Mouse (Mus musculus) lung, embryonic 14.5 days (tissue): ENCODE results near the gene Gpbp1l1. TPM values are rescaled to one million over a fixed set of nuclear protein-coding genes. Genes with fewer than 3 reads are reported as not detected.

Source experiments
- ATAC-seq: fragments of 200-750 bp; cut with Nextera tagmentation; 2 replicates; pipeline ENCODE4 v1.8.0; 2017; ENCODE audit warnings: mild to moderate bottlenecking, moderate TSS enrichment, moderate library complexity; ENCODE audit not compliant: insufficient read depth
- DNase-seq: peaks from one replicate; pipeline ENCODE4 v3.0.0-alpha.2; 2015
- H3K27ac ChIP-seq: fragments of 300-500 bp; sonication (generic); 2 replicates; pipeline ENCODE4 v1.5.1; 2014; ENCODE audit warnings: low read depth, mild to moderate bottlenecking, moderate library complexity
- H3K27me3 ChIP-seq: fragments of 300-500 bp; sonication (generic); 2 replicates; pipeline ENCODE4 v1.6.1; 2014; ENCODE audit warnings: low read length, control low read depth; ENCODE audit not compliant: insufficient read depth
- H3K36me3 ChIP-seq: fragments of 300-500 bp; sonication (generic); 2 replicates; pipeline ENCODE4 v1.6.1; 2014; ENCODE audit warnings: control low read depth; ENCODE audit not compliant: insufficient read depth
- H3K4me1 ChIP-seq: fragments of 300-500 bp; sonication (generic); 2 replicates; pipeline ENCODE4 v1.6.1; 2014; ENCODE audit warnings: antibody characterized with exemption, control low read depth; ENCODE audit not compliant: insufficient read depth
- H3K4me2 ChIP-seq: fragments of 300-500 bp; sonication (generic); 2 replicates; pipeline ENCODE4 v1.6.1; 2014; ENCODE audit warnings: mild to moderate bottlenecking
- H3K4me3 ChIP-seq: fragments of 300-500 bp; sonication (generic); 2 replicates; pipeline ENCODE4 v1.5.1; 2014; ENCODE audit warnings: low read depth, low read length
- H3K9ac ChIP-seq: fragments of 300-500 bp; sonication (generic); 2 replicates; pipeline ENCODE4 v1.6.1; 2014
- H3K9me3 ChIP-seq: fragments of 300-500 bp; sonication (generic); 2 replicates; pipeline ENCODE4 v1.6.1; 2016; ENCODE audit warnings: low read depth, low read length, control low read depth
- CTCF ChIP-seq: IDR thresholded peaks from 2 replicates; pipeline ENCODE4 v1.5.1; 2016; ENCODE audit warnings: antibody characterized with exemption, low read depth
- WGBS: fragments of 180-500 bp; shearing (Covaris S2); extraction: QIAGEN DNeasy Blood & Tissue Kit; methylation state at CpG from one replicate; pipeline ENCODE4 v1.1.7; 2014; 5-methylcytosine and 5-hydroxymethylcytosine counted together
- polyA plus RNA-seq: library from polyadenylated mRNA; unstranded; fragments of >200 nt; fragmentation: Nextera tagmentation; extraction: Ambion mirVana; gene quantifications from 2 replicates; pipeline ENCODE4 v1.2.1, GENCODE M21; 2014

Gene Gpbp1l1
- polyA plus RNA-seq, 1 experiment from 2014 or later: 39.5 TPM

GRCm38 (mm10) chr4:116615237-116615636, 57.8 kb downstream of the Gpbp1l1 start:
- no peak overlapping the region for H3K4me2 ChIP-seq
- no peak for TF ChIP-seq CTCF
- H3K27me3 ChIP-seq: no peaks in the 10 kb centered on the region
- ATAC-seq (no peak), DNase-seq (no peak)
- no peaks in the 10 kb centered on the region for H3K9me3 ChIP-seq
- no peaks in the 10 kb centered on the region for H3K4me1 ChIP-seq
- H3K9ac ChIP-seq: no peak overlapping the region
- no peak overlapping the region for H3K27ac ChIP-seq
- no peak overlapping the region for H3K4me3 ChIP-seq
- peaks cover 79% of the 10 kb centered on the region for H3K36me3 ChIP-seq
- WGBS: 97% methylated on average over 2 of the region's 2 CpGs

- no peaks in the 10 kb centered on the region for H3K27me3 ChIP-seq
- no peak overlapping the region for H3K4me2 ChIP-seq
- H3K27ac ChIP-seq: no peak overlapping the region
- peaks cover 31% of the 10 kb centered on the region for H3K36me3 ChIP-seq
- ATAC-seq (no peak), DNase-seq (no peak)
- 90% methylated on average over 4 of the region's 4 CpGs for WGBS
- 0 out of 2 replicates have a peak, but pooled peaks cover 5% of the 10 kb centered on the region for H3K4me1 ChIP-seq
- no peak overlapping the region for H3K4me3 ChIP-seq
- H3K9me3 ChIP-seq: no peaks in the 10 kb centered on the region
- no peak overlapping the region for H3K9ac ChIP-seq
- TF ChIP-seq CTCF: no peak
Measured at GRCm38 (mm10) chr4:116624831-116625230, 67.4 kb downstream of the Gpbp1l1 start.

- no peaks in the 10 kb centered on the region for H3K27me3 ChIP-seq
- no peaks in the 10 kb centered on the region for H3K9me3 ChIP-seq
- H3K4me1 ChIP-seq: 0 out of 2 replicates have a peak, but pooled peaks cover 5% of the 10 kb centered on the region
- peaks cover 13% of the 10 kb centered on the region; the same call in 1 of the 2 replicates for H3K36me3 ChIP-seq
- DNase-seq: peak; percentile 97
- under 1% methylated on average over 52 of the region's 53 CpGs for WGBS
- H3K9ac ChIP-seq: peak overlapping the region; percentile 88
- H3K4me2 ChIP-seq: peak overlapping the region; percentile 66
- peak overlapping the region; percentile 97 for H3K27ac ChIP-seq
- no peak for TF ChIP-seq CTCF
- H3K4me3 ChIP-seq: peak overlapping the region; percentile 99
- ATAC-seq: peak; percentile 71
Measured at GRCm38 (mm10) chr4:116626658-116627358, 69.3 kb downstream of the Gpbp1l1 start.

- H3K4me3 ChIP-seq: peak overlapping the region; percentile 99
- WGBS: under 1% methylated on average over 13 of the region's 13 CpGs
- H3K9ac ChIP-seq: peak overlapping the region; percentile 88
- ATAC-seq: peak; percentile 95
- no peaks in the 10 kb centered on the region for H3K27me3 ChIP-seq
- H3K36me3 ChIP-seq: peaks cover 8% of the 10 kb centered on the region; the same call in 1 of the 2 replicates
- H3K4me1 ChIP-seq: 0 out of 2 replicates have a peak, but pooled peaks cover 5% of the 10 kb centered on the region
- peak; percentile 96 for DNase-seq
- no peaks in the 10 kb centered on the region for H3K9me3 ChIP-seq
- H3K4me2 ChIP-seq: peak overlapping the region; percentile 66
- peak overlapping the region; percentile 97 for H3K27ac ChIP-seq
- TF ChIP-seq CTCF: no peak
Measured at GRCm38 (mm10) chr4:116627359-116627716, 69.9 kb downstream of the Gpbp1l1 start.

GRCm38 (mm10) chr4:116627722-116628662, 70.5 kb downstream of the Gpbp1l1 start, which contains the start of gene Nasp:
Gene Nasp (minus strand): TSS chr4:116627941.
- peak within 1 kb of the TSS; percentile 88 for H3K9ac ChIP-seq
- H3K36me3 ChIP-seq: peaks cover 4% of the 10 kb centered on the region; the same call in 1 of the 2 replicates
- H3K4me2 ChIP-seq: peak within 1 kb of the TSS; percentile 66
- no peak for TF ChIP-seq CTCF
- peak within 1 kb of the TSS; percentile 99 for H3K4me3 ChIP-seq
- H3K27ac ChIP-seq: peak within 1 kb of the TSS; percentile 97
- H3K9me3 ChIP-seq: no peaks in the 10 kb centered on the region
- ATAC-seq (peak; percentile 92), DNase-seq (peak; percentile 97)
- H3K27me3 ChIP-seq: no peaks in the 10 kb centered on the region
- 0 out of 2 replicates have a peak, but pooled peaks cover 5% of the 10 kb centered on the region for H3K4me1 ChIP-seq
- WGBS: 8% methylated on average over 23 of the region's 23 CpGs

DNA sequence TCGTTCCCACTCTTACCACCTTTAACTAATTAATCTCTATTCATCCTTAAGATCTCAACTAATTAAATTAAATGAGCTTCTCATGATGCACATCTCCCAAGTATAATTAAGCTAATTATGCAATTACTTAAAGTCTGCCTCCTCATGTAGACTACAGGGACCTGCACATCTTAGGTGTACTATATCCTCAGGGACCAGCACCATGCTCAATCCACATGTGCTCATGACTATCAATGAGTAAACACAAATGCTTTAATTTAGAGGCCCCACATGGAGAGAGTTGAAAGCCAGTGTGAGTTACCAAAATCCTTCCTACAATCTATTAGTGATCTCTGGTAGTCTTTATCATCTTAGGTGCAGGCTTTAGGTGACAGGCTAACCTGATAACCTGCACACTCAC, 77.7 kb downstream of the Gpbp1l1 start:
- Histone ChIP-seq H3K9me3 (no peaks in the 10 kb centered on the region), H3K4me3 (no peak overlapping the region), H3K27ac (no peak overlapping the region), H3K9ac (no peak overlapping the region), H3K36me3 (peaks cover 67% of the 10 kb centered on the region), H3K27me3 (no peaks in the 10 kb centered on the region), H3K4me2 (no peak overlapping the region), H3K4me1 (no peaks in the 10 kb centered on the region)
- ATAC-seq (no peak), DNase-seq (no peak)
- 96% methylated on average over 1 of the region's 1 CpGs for WGBS
- no peak for TF ChIP-seq CTCF

DNA sequence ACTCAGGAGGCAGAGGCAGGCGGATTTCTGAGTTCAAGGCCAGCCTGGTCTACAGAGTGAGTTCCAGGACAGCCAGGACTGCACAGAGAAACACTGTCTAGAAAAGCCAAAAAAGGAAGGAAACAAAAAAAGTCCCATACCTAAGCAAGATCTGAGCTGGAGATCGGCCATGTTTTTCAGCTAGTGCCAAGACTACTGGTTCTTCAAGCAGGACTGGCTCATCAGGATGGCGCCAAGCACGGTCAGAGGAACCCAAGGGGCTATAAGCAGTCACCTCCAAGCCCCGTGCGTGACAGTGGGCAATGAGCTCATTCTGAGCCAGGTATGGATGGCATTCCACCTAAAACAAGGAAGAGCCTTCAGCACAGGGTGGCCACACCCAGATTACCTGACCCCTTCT, 81.4 kb downstream of the Gpbp1l1 start:
- TF ChIP-seq CTCF: no peak
- ATAC-seq (no peak), DNase-seq (no peak)
- Histone ChIP-seq H3K27me3 (no peaks in the 10 kb centered on the region), H3K4me1 (no peaks in the 10 kb centered on the region), H3K4me2 (no peak overlapping the region), H3K36me3 (peaks cover 94% of the 10 kb centered on the region), H3K9me3 (no peaks in the 10 kb centered on the region), H3K27ac (no peak overlapping the region), H3K4me3 (no peak overlapping the region), H3K9ac (no peak overlapping the region)
- WGBS: 91% methylated on average over 6 of the region's 6 CpGs
